In genomic region chr9:78787866-78788265, GRCm38 (mm10) we compare ENCODE assay signal across 8 mouse cellular contexts.
A peak's percentile ranks its signal among the peaks of the same experiment; 100 is the strongest.
DNase-seq lines count a peak whose midpoint lies in the region; ATAC-seq lines count a peak whose summit lies in the region.
"Had no signal": no experiment of that assay in that cellular context is flagged by ENCODE, and none has a peak within 500 bp of the region (broad histone marks: within the 10 kb centered on the region; RNA-seq: fewer than 3 reads in every experiment).

No protein-coding gene starts in this region.

- no peaks in the 10 kb centered on the region for H3K9me3 ChIP-seq in midbrain, embryonic 10.5 days (replicated peaks)

- WGBS in midbrain, embryonic 10.5 days: 17% methylated on average over 1 of the region's 1 CpGs

- H3K4me1 ChIP-seq in midbrain, embryonic 10.5 days: no peaks in the 10 kb centered on the region

- no peaks in the 10 kb centered on the region for H3K36me3 ChIP-seq in midbrain, embryonic 10.5 days

- no peak overlapping the region for H3K4me3 ChIP-seq in midbrain, embryonic 10.5 days
- H3K4me3 ChIP-seq: myocyte had no signal

- peak; percentile 56; the same call in 1 of the 2 replicates for ATAC-seq in granulocyte monocyte progenitor cell, adult 5-6 weeks (replicated peaks; ENCODE audit: poor library complexity, severe bottlenecking)

- H3K27ac ChIP-seq in midbrain, embryonic 10.5 days (replicated peaks): no peak overlapping the region

- H3K27me3 ChIP-seq in midbrain, embryonic 10.5 days (ENCODE audit: low read depth, poor library complexity, severe bottlenecking): no peaks in the 10 kb centered on the region

- DNase-seq in urinary bladder, postnatal 14 days (ENCODE audit: low spot score): peak; percentile 8
- no peak for DNase-seq in urinary bladder, postnatal 25 days (ENCODE audit: low spot score)
- DNase-seq in cerebellum, adult 9-11 months: peak; percentile 51
- peak; percentile 59 for DNase-seq in layer of hippocampus, adult 9-10 months (ENCODE audit: low spot score)
- peak; percentile 18 for DNase-seq in midbrain, embryonic 10.5 days (ENCODE audit: low spot score)
- DNase-seq in spleen, adult 18-20 months: no peak

Comparison
In these comparisons a context has a peak if more than half of its experiments do, and no peak if none do; other contexts are left out.
1. DNase-seq: peak in urinary bladder, postnatal 14 days (single experiment), cerebellum, adult 9-11 months (single experiment), layer of hippocampus, adult 9-10 months (single experiment) and midbrain, embryonic 10.5 days (single experiment); none in urinary bladder, postnatal 25 days (single experiment) and spleen, adult 18-20 months (0 of 2).